Mouse (Mus musculus): ENCODE measurements at regions not wholly inside any gene's neighbourhood (a gene's known extent, or its start where the extent isn't known, plus 50 kb on each side); places are given as distances from the start of the nearest gene placed in this dataset.

DNA sequence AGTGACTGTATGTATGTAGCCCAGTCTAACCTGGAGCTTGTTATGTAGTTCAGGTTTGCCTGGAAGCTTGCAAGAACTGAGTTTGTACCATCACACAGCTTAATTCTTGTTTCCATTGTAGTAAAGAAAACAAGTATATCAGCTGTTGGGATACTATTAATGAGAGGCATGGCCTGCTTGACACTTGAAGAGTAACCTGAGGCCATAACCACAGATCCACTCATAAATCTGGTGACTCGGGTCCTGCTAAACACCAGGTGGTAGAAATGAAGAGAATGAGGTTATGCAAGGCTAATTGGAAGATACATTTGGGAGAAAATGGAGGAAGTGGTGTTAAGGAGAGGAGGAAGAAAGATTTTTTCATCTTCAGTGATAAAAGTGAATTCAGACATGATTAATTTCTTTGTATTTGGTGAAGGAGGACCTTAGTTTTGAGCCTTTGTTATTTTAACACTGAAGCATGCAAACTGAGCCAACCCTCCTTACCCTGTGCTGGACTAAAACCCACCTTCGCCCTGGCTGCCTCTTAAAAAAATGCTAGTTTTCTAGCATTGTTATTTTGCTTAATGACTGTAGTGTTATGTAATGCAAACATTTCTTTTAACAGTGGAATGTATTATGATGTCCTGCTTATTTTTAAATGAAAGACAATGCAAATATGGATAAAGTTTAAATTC, 100.3 kb upstream of the Hddc2 start:
- no peak overlapping the region for H3K9ac ChIP-seq (ENCODE audit: insufficient read depth, low read depth)
- H3K9me3 ChIP-seq (replicated peaks; ENCODE audit: low read length) = no peaks in the 10 kb centered on the region
- DNase-seq (ENCODE audit: extremely low read depth) = no peak
- H3K27ac ChIP-seq (ENCODE audit: insufficient read depth, low read depth) = no peak overlapping the region
- H3K4me1 ChIP-seq (ENCODE audit: control insufficient read depth in 1 of 2, insufficient read depth in 2 of 2) = no peaks in the 10 kb centered on the region
- H3K4me2 ChIP-seq (ENCODE audit: insufficient read depth, low read depth, poor library complexity, severe bottlenecking) = no peak overlapping the region
- dilution Hi-C loops (cut with MboI; ENCODE audit: extremely low pct_ligation_motif_present, extremely low pct_unique_long_range_greater_than_20kb, low sequenced_read_pairs) = no loop called here
- no peaks in the 10 kb centered on the region for H3K27me3 ChIP-seq (replicated peaks)
- no peak for TF ChIP-seq RCOR1 (conservative IDR thresholded peaks at IDR 0.05; ENCODE audit: low read depth, low read length)
- no peak for TF ChIP-seq POLR2A (IDR thresholded peaks at IDR 0.05; ENCODE audit: low read depth, low read length)
- TF ChIP-seq EP300 (IDR thresholded peaks at IDR 0.05; ENCODE audit: low read length) = no peak
- TF ChIP-seq ZNF384 (IDR thresholded peaks at IDR 0.05; ENCODE audit: low read depth, low read length) = no peak
- no peak for TF ChIP-seq ETS1 (conservative IDR thresholded peaks at IDR 0.05; ENCODE audit: low read depth, low read length)
- no peak for TF ChIP-seq TCF12 (IDR thresholded peaks at IDR 0.05; ENCODE audit: low read depth, low read length)
- no peak for TF ChIP-seq HCFC1 (IDR thresholded peaks at IDR 0.05; ENCODE audit: low read depth, low read length)
- TF ChIP-seq POLR2AphosphoS2 (IDR thresholded peaks at IDR 0.05; ENCODE audit: low read depth, low read length) = no peak
- no peak for TF ChIP-seq CTCF (conservative IDR thresholded peaks at IDR 0.05 in 1 of 2, IDR thresholded peaks at IDR 0.05 in 1 of 2; ENCODE audit: low read depth in 2 of 2, low read length in 2 of 2)
- H3K36me3 ChIP-seq (replicated peaks in 1 of 2; ENCODE audit: control insufficient read depth in 1 of 2, insufficient read depth in 1 of 2, low read length in 1 of 2) = no peaks in the 10 kb centered on the region
- H3K4me3 ChIP-seq (replicated peaks in 1 of 3; ENCODE audit: low read depth in 2 of 3, low read length in 2 of 3, poor library complexity in 1 of 3) = no peak overlapping the region
- in situ Hi-C loops (cut with MboI; ENCODE audit: low pct_ligation_motif_present, low pct_unique_long_range_greater_than_20kb, low sequenced_read_pairs) = no loop called here
- H3K79me2 ChIP-seq (replicated peaks; ENCODE audit: control insufficient read depth, extremely low read depth, insufficient read depth, poor library complexity, severe bottlenecking) = no peaks in the 10 kb centered on the region

GRCm38 (mm10) chr10:31221902-31222301, 91.3 kb upstream of the Hddc2 start:
- H3K9me3 ChIP-seq (replicated peaks; ENCODE audit: low read length) = no peaks in the 10 kb centered on the region
- H3K36me3 ChIP-seq (replicated peaks in 1 of 2; ENCODE audit: control insufficient read depth in 1 of 2, insufficient read depth in 1 of 2, low read length in 1 of 2) = no peaks in the 10 kb centered on the region
- no peaks in the 10 kb centered on the region for H3K4me1 ChIP-seq (ENCODE audit: control insufficient read depth in 1 of 2, insufficient read depth in 2 of 2)
- H3K27me3 ChIP-seq (replicated peaks) = no peaks in the 10 kb centered on the region
- no peak for DNase-seq (ENCODE audit: extremely low read depth)
- no peaks in the 10 kb centered on the region for H3K79me2 ChIP-seq (replicated peaks; ENCODE audit: control insufficient read depth, extremely low read depth, insufficient read depth, poor library complexity, severe bottlenecking)
- in situ Hi-C loops (cut with MboI; ENCODE audit: low pct_ligation_motif_present, low pct_unique_long_range_greater_than_20kb, low sequenced_read_pairs) = no loop called here
- H3K27ac ChIP-seq (ENCODE audit: insufficient read depth, low read depth) = no peak overlapping the region
- no peak overlapping the region for H3K4me3 ChIP-seq (replicated peaks in 1 of 3; ENCODE audit: low read depth in 2 of 3, low read length in 2 of 3, poor library complexity in 1 of 3)
- H3K4me2 ChIP-seq (ENCODE audit: insufficient read depth, low read depth, poor library complexity, severe bottlenecking) = no peak overlapping the region
- dilution Hi-C loops (cut with MboI; ENCODE audit: extremely low pct_ligation_motif_present, extremely low pct_unique_long_range_greater_than_20kb, low sequenced_read_pairs) = no loop called here
- no peak overlapping the region for H3K9ac ChIP-seq (ENCODE audit: insufficient read depth, low read depth)
- no peak for TF ChIP-seq UBTF (IDR thresholded peaks at IDR 0.05; ENCODE audit: low read depth, low read length)
- TF ChIP-seq POLR2AphosphoS2 (IDR thresholded peaks at IDR 0.05; ENCODE audit: low read depth, low read length) = no peak
- no peak for TF ChIP-seq ELF1 (IDR thresholded peaks at IDR 0.05; ENCODE audit: low read depth, low read length)
- TF ChIP-seq SIN3A (IDR thresholded peaks at IDR 0.05; ENCODE audit: low read length) = no peak
- TF ChIP-seq NELFE (IDR thresholded peaks at IDR 0.05; ENCODE audit: low read depth, low read length) = no peak
- no peak for TF ChIP-seq ZNF384 (IDR thresholded peaks at IDR 0.05; ENCODE audit: low read depth, low read length)
- no peak for TF ChIP-seq BHLHE40 (IDR thresholded peaks at IDR 0.05; ENCODE audit: low read depth, low read length)

- in situ Hi-C loops (cut with MboI; ENCODE audit: low pct_ligation_motif_present, low pct_unique_long_range_greater_than_20kb, low sequenced_read_pairs) = no loop called here
Observed at GRCm38 (mm10) chr10:31229078-31229477, 84.1 kb upstream of the Hddc2 start.

More at GRCm38 (mm10) chr10:31229078-31229477, 84.1 kb upstream of the Hddc2 start:
- Histone ChIP-seq H3K4me2 (ENCODE audit: insufficient read depth, low read depth, poor library complexity, severe bottlenecking) (no peak overlapping the region), H3K4me1 (ENCODE audit: control insufficient read depth in 1 of 2, insufficient read depth in 2 of 2) (no peaks in the 10 kb centered on the region), H3K27me3 (replicated peaks) (no peaks in the 10 kb centered on the region), H3K79me2 (replicated peaks; ENCODE audit: control insufficient read depth, extremely low read depth, insufficient read depth, poor library complexity, severe bottlenecking) (no peaks in the 10 kb centered on the region), H3K9ac (ENCODE audit: insufficient read depth, low read depth) (no peak overlapping the region), H3K4me3 (replicated peaks in 1 of 3; ENCODE audit: low read depth in 2 of 3, low read length in 2 of 3, poor library complexity in 1 of 3) (no peak overlapping the region), H3K27ac (ENCODE audit: insufficient read depth, low read depth) (no peak overlapping the region), H3K36me3 (replicated peaks in 1 of 2; ENCODE audit: control insufficient read depth in 1 of 2, insufficient read depth in 1 of 2, low read length in 1 of 2) (no peaks in the 10 kb centered on the region), H3K9me3 (replicated peaks; ENCODE audit: low read length) (no peaks in the 10 kb centered on the region)
- DNase-seq (ENCODE audit: extremely low read depth) = no peak
- no peak for TF ChIP-seq POLR2AphosphoS2 (IDR thresholded peaks at IDR 0.05; ENCODE audit: low read depth, low read length)
- TF ChIP-seq POLR2A (IDR thresholded peaks at IDR 0.05; ENCODE audit: low read depth, low read length) = no peak
- TF ChIP-seq CHD2 (IDR thresholded peaks at IDR 0.05; ENCODE audit: low read length) = no peak
- no peak for TF ChIP-seq MYC (IDR thresholded peaks at IDR 0.05; ENCODE audit: low read depth, low read length)
- TF ChIP-seq ZC3H11A (IDR thresholded peaks at IDR 0.05; ENCODE audit: low read depth, low read length) = no peak
- no peak for TF ChIP-seq HCFC1 (IDR thresholded peaks at IDR 0.05; ENCODE audit: low read depth, low read length)
- TF ChIP-seq ETS1 (conservative IDR thresholded peaks at IDR 0.05; ENCODE audit: low read depth, low read length) = no peak
- no peak for TF ChIP-seq CHD1 (IDR thresholded peaks at IDR 0.05; ENCODE audit: low read depth, low read length)
- no peak for TF ChIP-seq MEF2A (IDR thresholded peaks at IDR 0.05; ENCODE audit: borderline replicate concordance, low read depth, low read length)
- dilution Hi-C loops (cut with MboI; ENCODE audit: extremely low pct_ligation_motif_present, extremely low pct_unique_long_range_greater_than_20kb, low sequenced_read_pairs) = no loop called here

Data from CH12.LX (cell line).